Mouse (Mus musculus) adipocyte (in vitro differentiated cells): ENCODE results near the gene Cdcp1.

Experiments used
- DNase-seq: peaks from one replicate; pipeline ENCODE4 v3.0.0-alpha.2; 2016; ENCODE audit warnings: low spot score

Cdcp1 gene

GRCm38 (mm10) chr9:123213371-123213770, 2.5 kb downstream of the Cdcp1 start:
- DNase-seq, result no peak

- no peak for DNase-seq
These were observed 7.9 kb downstream of the Cdcp1 start for GRCm38 (mm10) chr9:123207895-123208294.

GRCm38 (mm10) chr9:123206948-123207347, 8.9 kb downstream of the Cdcp1 start:
- no peak for DNase-seq

- DNase-seq, result no peak
These were observed 9.3 kb downstream of the Cdcp1 start for GRCm38 (mm10) chr9:123206526-123206925.

GRCm38 (mm10) chr9:123200116-123200515, 15.7 kb downstream of the Cdcp1 start:
- DNase-seq, result no peak

- no peak for DNase-seq
These were observed 27.6 kb downstream of the Cdcp1 start for GRCm38 (mm10) chr9:123188271-123188670.

- peak; percentile 29 for DNase-seq
These were observed 28.2 kb downstream of the Cdcp1 start for GRCm38 (mm10) chr9:123187589-123187988.

GRCm38 (mm10) chr9:123186151-123186550, 29.7 kb downstream of the Cdcp1 start:
- no peak for DNase-seq

- DNase-seq, result no peak
These were observed 30.3 kb downstream of the Cdcp1 start for GRCm38 (mm10) chr9:123185546-123185945.

GRCm38 (mm10) chr9:123183226-123183625, 32.6 kb downstream of the Cdcp1 start:
- DNase-seq, result no peak

- no peak for DNase-seq
These were observed 35.8 kb downstream of the Cdcp1 start for GRCm38 (mm10) chr9:123180003-123180402.

- no peak for DNase-seq
These were observed 38.3 kb downstream of the Cdcp1 start for GRCm38 (mm10) chr9:123177380-123178048.

GRCm38 (mm10) chr9:123174356-123174755, 41.5 kb downstream of the Cdcp1 start:
- no peak for DNase-seq

GRCm38 (mm10) chr9:123173760-123174159, 42.1 kb downstream of the Cdcp1 start:
- DNase-seq, result no peak

GRCm38 (mm10) chr9:123165781-123166443, 49.9 kb downstream of the Cdcp1 start:
- peak; percentile 31 for DNase-seq

- DNase-seq, result no peak
These were observed 52.7 kb downstream of the Cdcp1 start for GRCm38 (mm10) chr9:123162985-123163694.

GRCm38 (mm10) chr9:123161792-123162191, 54.0 kb downstream of the Cdcp1 start:
- peak; percentile 55 for DNase-seq

- DNase-seq, result peak; percentile 83
These were observed 56.5 kb downstream of the Cdcp1 start for GRCm38 (mm10) chr9:123159330-123159729.

- peak; percentile 46 for DNase-seq
These were observed 57.6 kb downstream of the Cdcp1 start for GRCm38 (mm10) chr9:123158125-123158836.

- peak; percentile 50 for DNase-seq
These were observed 58.1 kb downstream of the Cdcp1 start for GRCm38 (mm10) chr9:123157699-123158098.

GRCm38 (mm10) chr9:123156910-123157361, 58.9 kb downstream of the Cdcp1 start:
- no peak for DNase-seq

GRCm38 (mm10) chr9:123153121-123153520, 62.7 kb downstream of the Cdcp1 start:
- no peak for DNase-seq
